Mouse (Mus musculus) liver, embryonic 11.5 days (tissue): ENCODE measurements at regions not wholly inside any gene's neighbourhood (a gene's known extent, or its start where the extent isn't known, plus 50 kb on each side); places are given as distances from the start of the nearest gene placed in this dataset.
"Not testable (repeated sequence)": the region's sequence is repeated elsewhere in the genome, so short reads cannot be mapped to it uniquely, and the experiment has no call there.

Source experiments
- ATAC-seq: fragments of 200-750 bp; cut with Nextera tagmentation; replicated peaks from 2 replicates; pipeline ENCODE4 v1.8.0; 2017; ENCODE audit warnings: moderate number of reproducible peaks, mild to moderate bottlenecking, moderate TSS enrichment, moderate library complexity; ENCODE audit not compliant: low FRiP score
- DNase-seq: peaks from one replicate; pipeline ENCODE4 v3.0.0-alpha.2; 2017; ENCODE audit warnings: low spot score
- H3K27ac ChIP-seq: fragments of 300-500 bp; sonication (generic); 2 replicates; pipeline ENCODE4 v1.5.1; 2014; ENCODE audit warnings: mild to moderate bottlenecking, low read depth, low read length, control low read depth
- H3K27me3 ChIP-seq: fragments of 300-500 bp; sonication (generic); replicated peaks from 2 replicates; pipeline ENCODE4 v1.6.1; 2014; ENCODE audit warnings: low read length, mixed read lengths; ENCODE audit not compliant: control insufficient read depth, insufficient read depth
- H3K36me3 ChIP-seq: fragments of 300-500 bp; sonication (generic); 2 replicates; pipeline ENCODE4 v1.6.1; 2014; ENCODE audit warnings: mild to moderate bottlenecking, low read length, moderate library complexity, mixed read lengths; ENCODE audit not compliant: control insufficient read depth, insufficient read depth
- H3K4me1 ChIP-seq: fragments of 300-500 bp; sonication (generic); replicated peaks from 2 replicates; pipeline ENCODE4 v1.6.1; 2014; ENCODE audit warnings: low read length, mixed read lengths; ENCODE audit not compliant: control insufficient read depth, insufficient read depth
- H3K4me2 ChIP-seq: fragments of 300-500 bp; sonication (generic); 2 replicates; pipeline ENCODE4 v1.6.1; 2014; ENCODE audit warnings: mild to moderate bottlenecking, control low read depth, moderate library complexity
- H3K4me3 ChIP-seq: fragments of 300-500 bp; sonication (generic); 2 replicates; pipeline ENCODE4 v1.5.1; 2014; ENCODE audit warnings: low read depth, low read length, control low read depth
- H3K9ac ChIP-seq: fragments of 300-500 bp; sonication (generic); 2 replicates; pipeline ENCODE4 v1.6.1; 2014; ENCODE audit warnings: low read depth, low read length, control low read depth
- H3K9me3 ChIP-seq: fragments of 300-500 bp; sonication (generic); 2 replicates; pipeline ENCODE4 v1.6.1; 2016; ENCODE audit warnings: low read length, inconsistent platforms, mixed read lengths; ENCODE audit not compliant: control insufficient read depth
- WGBS: fragments of 180-500 bp; shearing (Covaris S2); extraction: QIAGEN DNeasy Blood & Tissue Kit; methylation state at CpG from one replicate; pipeline ENCODE4 v1.1.7; 2014; 5-methylcytosine and 5-hydroxymethylcytosine counted together

GRCm38 (mm10) chr10:57000892-57001722 lies 485.1 kb upstream of the Hsf2 start:
- Histone ChIP-seq H3K9me3 (no peaks in the 10 kb centered on the region), H3K4me1 (no peaks in the 10 kb centered on the region), H3K4me3 (no peak overlapping the region), H3K27ac (no peak overlapping the region), H3K9ac (no peak overlapping the region), H3K4me2 (no peak overlapping the region), H3K27me3 (no peaks in the 10 kb centered on the region), H3K36me3 (no peaks in the 10 kb centered on the region)
- ATAC-seq = peak; percentile 51
- peak; percentile 33 for DNase-seq
- WGBS = 26% methylated on average over 16 of the region's 16 CpGs

GRCm38 (mm10) chr10:57001723-57002110 lies 484.5 kb upstream of the Hsf2 start:
- Histone ChIP-seq H3K27ac (no peak overlapping the region), H3K36me3 (no peaks in the 10 kb centered on the region), H3K4me2 (no peak overlapping the region), H3K4me1 (no peaks in the 10 kb centered on the region), H3K4me3 (no peak overlapping the region), H3K9ac (no peak overlapping the region), H3K9me3 (no peaks in the 10 kb centered on the region), H3K27me3 (no peaks in the 10 kb centered on the region)
- ATAC-seq (no peak), DNase-seq (no peak)
- WGBS = 63% methylated on average over 8 of the region's 8 CpGs

DNA sequence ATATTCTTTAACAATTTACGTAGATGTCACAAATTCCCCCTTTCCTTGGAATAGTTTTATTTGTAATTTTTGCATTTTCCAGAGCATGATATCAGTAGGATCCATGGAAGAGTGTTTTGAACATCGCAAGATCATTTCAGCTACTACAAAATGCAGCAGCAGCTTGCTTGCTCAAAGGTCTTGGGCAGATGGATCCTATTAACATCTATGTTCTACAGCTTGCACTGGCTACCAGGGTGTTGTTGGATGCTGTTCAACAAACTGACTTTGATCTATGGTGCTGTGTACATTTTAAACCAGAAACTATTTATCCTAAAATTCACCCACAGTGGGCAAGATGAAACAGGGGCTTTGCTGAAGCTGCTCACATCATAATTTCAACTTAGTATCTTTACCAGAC lies 448.5 kb upstream of the Hsf2 start:
- 80% methylated on average over 2 of the region's 2 CpGs for WGBS
- Histone ChIP-seq H3K27me3 (no peaks in the 10 kb centered on the region), H3K27ac (no peak overlapping the region), H3K4me2 (no peak overlapping the region), H3K36me3 (no peaks in the 10 kb centered on the region), H3K9me3 (no peaks in the 10 kb centered on the region), H3K4me1 (no peaks in the 10 kb centered on the region), H3K4me3 (no peak overlapping the region), H3K9ac (no peak overlapping the region)
- DNase-seq = no peak
- ATAC-seq = no peak

DNA sequence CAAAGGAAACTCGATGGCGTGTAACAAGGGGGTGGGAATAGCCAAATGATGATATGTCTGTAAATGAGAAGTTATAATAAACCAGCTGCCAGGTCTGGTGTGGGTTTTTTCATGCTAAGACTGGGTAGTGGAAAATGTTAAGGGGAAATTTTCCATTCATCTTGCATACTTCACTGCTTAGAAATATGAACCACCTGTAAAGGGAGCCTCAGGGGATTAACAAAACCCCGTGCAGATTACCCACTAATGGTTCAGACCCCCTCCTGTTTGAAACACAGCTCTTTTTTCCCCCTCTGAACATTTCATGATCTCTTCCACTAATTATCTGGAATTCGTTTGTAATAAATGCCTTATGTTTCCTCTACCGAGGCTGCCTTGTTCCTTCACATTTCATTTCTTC lies 446.0 kb upstream of the Hsf2 start:
- Histone ChIP-seq H3K36me3 (no peaks in the 10 kb centered on the region), H3K9me3 (no peaks in the 10 kb centered on the region), H3K4me2 (no peak overlapping the region), H3K27me3 (no peaks in the 10 kb centered on the region), H3K4me3 (no peak overlapping the region), H3K9ac (no peak overlapping the region), H3K27ac (no peak overlapping the region), H3K4me1 (no peaks in the 10 kb centered on the region)
- ATAC-seq = no peak
- no peak for DNase-seq
- 63% methylated on average over 5 of the region's 5 CpGs for WGBS

DNA sequence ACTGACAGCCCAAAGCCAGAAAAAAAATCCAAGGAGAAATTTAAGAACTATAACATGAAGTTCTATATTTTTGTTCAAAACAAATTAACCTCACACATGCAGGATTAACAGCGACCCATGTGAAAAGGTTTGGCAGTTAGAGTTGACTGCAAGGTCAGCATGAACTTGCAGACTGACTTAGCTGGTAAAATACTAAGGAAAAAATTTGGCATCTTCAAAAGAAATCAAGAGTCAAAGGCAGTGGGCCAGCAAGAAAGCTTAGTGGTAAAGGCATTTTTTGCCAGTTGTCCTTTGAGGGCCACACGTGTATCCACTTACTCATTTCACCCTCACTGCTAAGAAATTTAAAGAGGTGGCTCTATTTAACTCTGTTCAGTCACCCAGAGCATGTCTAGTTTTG lies 440.2 kb upstream of the Hsf2 start:
- DNase-seq (no peak), ATAC-seq (no peak)

GRCm38 (mm10) chr10:57046891-57047290 lies 439.3 kb upstream of the Hsf2 start:
- Histone ChIP-seq H3K27ac (no peak overlapping the region), H3K4me3 (no peak overlapping the region), H3K27me3 (no peaks in the 10 kb centered on the region), H3K4me1 (no peaks in the 10 kb centered on the region), H3K9me3 (no peaks in the 10 kb centered on the region), H3K4me2 (no peak overlapping the region), H3K9ac (no peak overlapping the region), H3K36me3 (no peaks in the 10 kb centered on the region)
- DNase-seq = no peak
- ATAC-seq = no peak
- 56% methylated on average over 2 of the region's 2 CpGs for WGBS

More for the DNA sequence above, 440.2 kb upstream of the Hsf2 start:
- 72% methylated on average over 2 of the region's 2 CpGs for WGBS
- H3K4me2 ChIP-seq = no peak overlapping the region
- H3K27me3 ChIP-seq = no peaks in the 10 kb centered on the region
- H3K4me1 ChIP-seq = no peaks in the 10 kb centered on the region
- no peak overlapping the region for H3K4me3 ChIP-seq
- H3K9ac ChIP-seq = no peak overlapping the region
- no peaks in the 10 kb centered on the region for H3K9me3 ChIP-seq
- no peaks in the 10 kb centered on the region for H3K36me3 ChIP-seq
- H3K27ac ChIP-seq = no peak overlapping the region

DNA sequence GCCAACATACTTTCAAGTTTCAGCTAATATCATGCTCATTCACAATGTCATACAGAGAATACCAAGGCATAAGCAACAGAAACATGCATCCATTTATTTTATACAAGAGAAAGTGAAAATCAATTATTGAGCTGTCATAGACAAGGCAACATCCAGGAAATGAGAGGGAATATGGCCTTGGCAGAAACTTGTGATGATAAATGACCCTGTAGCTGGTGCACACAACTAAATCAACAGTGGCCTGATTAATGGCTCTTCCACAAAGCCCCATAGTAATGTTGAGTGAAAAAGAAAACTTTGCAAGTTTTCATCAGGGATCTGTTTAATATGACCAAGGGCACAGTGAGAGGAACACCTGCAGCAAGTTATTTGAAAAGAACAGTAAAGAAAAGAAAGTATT lies 438.5 kb upstream of the Hsf2 start:
- H3K4me3 ChIP-seq = no peak overlapping the region
- no peak overlapping the region for H3K27ac ChIP-seq
- ATAC-seq (no peak), DNase-seq (no peak)
- no peak overlapping the region for H3K9ac ChIP-seq
- H3K4me1 ChIP-seq = no peaks in the 10 kb centered on the region
- no peaks in the 10 kb centered on the region for H3K27me3 ChIP-seq
- H3K36me3 ChIP-seq = no peaks in the 10 kb centered on the region
- H3K4me2 ChIP-seq = no peak overlapping the region
- no peaks in the 10 kb centered on the region for H3K9me3 ChIP-seq

GRCm38 (mm10) chr10:57053375-57053774 lies 432.8 kb upstream of the Hsf2 start:
- not testable (repeated sequence) for H3K4me1 ChIP-seq, DNase-seq, H3K4me2 ChIP-seq, H3K27me3 ChIP-seq, H3K4me3 ChIP-seq, H3K9ac ChIP-seq, H3K36me3 ChIP-seq, ATAC-seq, H3K27ac ChIP-seq, H3K9me3 ChIP-seq
- WGBS = 74% methylated on average over 2 of the region's 2 CpGs

DNA sequence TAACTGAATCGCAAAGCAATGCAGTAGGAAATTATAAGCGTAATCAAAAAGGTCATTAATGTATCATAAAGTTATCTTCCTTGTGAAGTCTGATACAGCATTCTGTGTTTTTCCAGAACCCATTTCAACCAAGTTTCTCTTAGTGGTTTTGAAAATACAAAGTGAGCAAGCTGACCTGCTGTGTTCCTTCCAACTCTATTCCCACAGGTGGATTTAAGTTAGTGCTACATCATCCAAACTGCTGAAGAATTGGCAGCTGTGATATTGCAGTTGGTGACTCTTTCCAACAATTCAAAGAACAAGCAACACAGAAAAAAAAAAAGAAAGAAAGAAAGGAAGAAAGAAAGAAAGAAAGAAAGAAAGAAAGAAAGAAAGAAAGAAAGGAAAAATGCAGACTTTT lies 396.1 kb upstream of the Hsf2 start:
- H3K27me3 ChIP-seq = no peaks in the 10 kb centered on the region
- H3K9me3 ChIP-seq = no peaks in the 10 kb centered on the region
- no peaks in the 10 kb centered on the region for H3K36me3 ChIP-seq
- no peaks in the 10 kb centered on the region for H3K4me1 ChIP-seq
- 94% methylated on average over 2 of the region's 2 CpGs for WGBS
- ATAC-seq = no peak
- H3K4me2 ChIP-seq = no peak overlapping the region
- no peak overlapping the region for H3K9ac ChIP-seq
- no peak overlapping the region for H3K4me3 ChIP-seq
- no peak for DNase-seq
- H3K27ac ChIP-seq = no peak overlapping the region
